Mouse (Mus musculus) layer of hippocampus, adult 9-10 months (tissue): ENCODE data around the gene Zfp423.

Source experiments
- DNase-seq: peaks from one replicate; pipeline ENCODE4 v3.0.0; 2022; ENCODE audit warnings: low spot score

Gene Zfp423

GRCm38 (mm10) chr8:87959320-87959920 lies at the start of gene Zfp423:
TSS of gene Zfp423 (minus strand) at chr8:87959595.
- no peak for DNase-seq

GRCm38 (mm10) chr8:88006811-88007210 lies 47.4 kb upstream of the Zfp423 start:
- no peak for DNase-seq

- DNase-seq: no peak
These were observed 25.4 kb upstream of the Zfp423 start for GRCm38 (mm10) chr8:87984778-87985177.

- no peak for DNase-seq
These were observed 24.6 kb upstream of the Zfp423 start for GRCm38 (mm10) chr8:87984032-87984431.

- DNase-seq: no peak
These were observed 23.5 kb upstream of the Zfp423 start for GRCm38 (mm10) chr8:87982936-87983335.

- DNase-seq: no peak
These were observed 16.0 kb upstream of the Zfp423 start for GRCm38 (mm10) chr8:87975466-87975809.

GRCm38 (mm10) chr8:87974759-87975465 lies 15.5 kb upstream of the Zfp423 start:
- DNase-seq: no peak

GRCm38 (mm10) chr8:87974122-87974758 lies 14.8 kb upstream of the Zfp423 start:
- no peak for DNase-seq

GRCm38 (mm10) chr8:87967866-87968620 lies 8.6 kb upstream of the Zfp423 start:
- DNase-seq: no peak

GRCm38 (mm10) chr8:87967057-87967820 lies 7.8 kb upstream of the Zfp423 start:
- DNase-seq: no peak

- no peak for DNase-seq
These were observed 3.3 kb upstream of the Zfp423 start for GRCm38 (mm10) chr8:87962514-87963225.

- no peak for DNase-seq
These were observed 2.5 kb upstream of the Zfp423 start for GRCm38 (mm10) chr8:87961680-87962513.

- DNase-seq: no peak
These were observed 1.7 kb upstream of the Zfp423 start for GRCm38 (mm10) chr8:87961108-87961507.

- DNase-seq: no peak
These were observed 810 bp upstream of the Zfp423 start for GRCm38 (mm10) chr8:87960061-87960749.

GRCm38 (mm10) chr8:87958451-87959319 lies 710 bp downstream of the Zfp423 start:
- DNase-seq: no peak

- no peak for DNase-seq
These were observed 1.4 kb downstream of the Zfp423 start for GRCm38 (mm10) chr8:87957871-87958450.

- no peak for DNase-seq
These were observed 3.4 kb downstream of the Zfp423 start for GRCm38 (mm10) chr8:87956001-87956400.

GRCm38 (mm10) chr8:87953473-87953872 lies 5.9 kb downstream of the Zfp423 start:
- no peak for DNase-seq
